Mouse (Mus musculus) cortical plate, adult 2 months (tissue): ENCODE results near the gene Cbr1.

Experiments used
- CTCF ChIP-seq: fragments of 200-500 bp; IDR thresholded peaks from 2 replicates; pipeline ENCODE4 v1.5.1; 2011; ENCODE audit warnings: mild to moderate bottlenecking, control low read depth, low read length; ENCODE audit not compliant: insufficient read depth; ENCODE audit errors: extremely low read depth
- POLR2A ChIP-seq: fragments of 200-500 bp; IDR thresholded peaks from 2 replicates; pipeline ENCODE4 v1.6.1; 2011; ENCODE audit warnings: mild to moderate bottlenecking, low read length, control low read depth; ENCODE audit not compliant: insufficient read depth; ENCODE audit errors: extremely low read depth

GRCm38 (mm10) chr16:93604481-93604969 lies 1.1 kb upstream of the Cbr1 start:
- TF ChIP-seq CTCF (no peak), POLR2A (0 out of 2 replicates have a peak, but pooled peaks have one; percentile 28)
